Comparison of ENCODE assay signal across 18 mouse cellular contexts in genomic region chr3:115693390-115693789, GRCm38 (mm10). TPM values are rescaled to one million over a fixed set of nuclear protein-coding genes. Genes with fewer than 3 reads are reported as not detected.
A peak's percentile ranks its signal among the peaks of the same experiment; 100 is the strongest.
DNase-seq lines count a peak whose midpoint lies in the region; ATAC-seq and TF ChIP-seq lines count a peak whose summit lies in the region.
"Had no signal": no experiment of that assay in that cellular context is flagged by ENCODE, and none has a peak within 500 bp of the region (broad histone marks: within the 10 kb centered on the region; RNA-seq: fewer than 3 reads in every experiment).

No protein-coding gene starts in this region.

- no peak overlapping the region for H3K4me2 ChIP-seq in neural tube, embryonic 15.5 days
- H3K4me2 ChIP-seq in liver, embryonic 13.5 days: peak overlapping the region; percentile 11; the same call in 1 of the 2 replicates
- H3K4me2 ChIP-seq: forebrain, embryonic 13.5 days; hindbrain, embryonic 15.5 days; midbrain, embryonic 15.5 days had no signal

- no peak overlapping the region for H3K9ac ChIP-seq in heart, adult 2 months (ENCODE audit: low read depth, low read length)
- no peak overlapping the region for H3K9ac ChIP-seq in neural tube, embryonic 15.5 days (replicated peaks)
- no peak overlapping the region for H3K9ac ChIP-seq in liver, embryonic 13.5 days
- H3K9ac ChIP-seq: forebrain, embryonic 13.5 days; hindbrain, embryonic 15.5 days; midbrain, embryonic 15.5 days had no signal

- H3K27ac ChIP-seq in heart, adult 2 months: peak overlapping the region; percentile 71
- H3K27ac ChIP-seq in neural tube, embryonic 15.5 days (replicated peaks): 0 out of 2 replicates have a peak overlapping the region, but pooled peaks have one; percentile 18
- peak overlapping the region; percentile 23 for H3K27ac ChIP-seq in liver, embryonic 13.5 days
- H3K27ac ChIP-seq: forebrain, embryonic 13.5 days; hindbrain, embryonic 15.5 days; midbrain, embryonic 15.5 days had no signal

- DNase-seq in heart, adult 2 months: no peak
- no peak for DNase-seq in heart, postnatal 25 days (ENCODE audit: low spot score)
- DNase-seq in neural tube, embryonic 10.5 days (ENCODE audit: extremely low spot score, low spot score): no peak
- no peak for DNase-seq in liver, embryonic 13.5 days
- DNase-seq in kidney, postnatal 36 days: no peak
- DNase-seq in frontal cortex, adult 2 months (ENCODE audit: extremely low spot score in 1 of 2, low spot score in 1 of 2): no peak
- DNase-seq: cerebellum, postnatal 25 days; gastrocnemius, postnatal 10 days; kidney, adult 8-10 months; lung, adult 2 months; right cerebral cortex, postnatal 25 days; thymus, postnatal 25 days had no signal

- TF ChIP-seq EP300 in heart, adult 2 months (IDR thresholded peaks at IDR 0.05; ENCODE audit: insufficient read depth, low read depth, low read length): no peak

- no peaks in the 10 kb centered on the region for H3K79me2 ChIP-seq in heart, adult 2 months (replicated peaks; ENCODE audit: control insufficient read depth, insufficient read depth, low read length)

- no peak overlapping the region for H3K4me3 ChIP-seq in heart, adult 2 months
- no peak overlapping the region for H3K4me3 ChIP-seq in neural tube, embryonic 15.5 days (replicated peaks)
- no peak overlapping the region for H3K4me3 ChIP-seq in liver, embryonic 13.5 days (replicated peaks)
- H3K4me3 ChIP-seq: forebrain, embryonic 13.5 days; hindbrain, embryonic 15.5 days; midbrain, embryonic 15.5 days had no signal

- intact Hi-C loops in heart, adult 2 months (cut with DNase I): no loop called here
- intact Hi-C loops in heart, postnatal 25 days (cut with DNase I): no loop called here

- TF ChIP-seq POLR2A in heart, adult 2 months (IDR thresholded peaks at IDR 0.05; ENCODE audit: insufficient read depth, low read depth, low read length): no peak

- no peak for TF ChIP-seq CTCF in heart, adult 2 months (IDR thresholded peaks at IDR 0.05)

- H3K36me3 ChIP-seq in heart, adult 2 months (ENCODE audit: control insufficient read depth, insufficient read depth, low read length): peaks cover 10% of the 10 kb centered on the region
- no peaks in the 10 kb centered on the region for H3K36me3 ChIP-seq in neural tube, embryonic 15.5 days
- H3K36me3 ChIP-seq in liver, embryonic 13.5 days: no peaks in the 10 kb centered on the region
- H3K36me3 ChIP-seq: G1E; hindbrain, embryonic 15.5 days; midbrain, embryonic 15.5 days had no signal

- ATAC-seq in neural tube, embryonic 15.5 days (ENCODE audit: low FRiP score): no peak
- ATAC-seq in liver, embryonic 13.5 days (ENCODE audit: low read depth): no peak
- ATAC-seq in neutrophil, adult 5-6 weeks (ENCODE audit: extremely low read depth, insufficient number of reproducible peaks, low FRiP score, poor library complexity, severe bottlenecking): peak; percentile 7; the same call in 1 of the 2 replicates
- ATAC-seq: forebrain, embryonic 13.5 days; midbrain, embryonic 15.5 days had no signal

- WGBS in heart, adult 2 months: 33% methylated on average over 12 of the region's 12 CpGs
- 89% methylated on average over 12 of the region's 12 CpGs for WGBS in neural tube, embryonic 15.5 days
- WGBS in liver, embryonic 13.5 days (ENCODE audit: insufficient replicate concordance): 15% methylated on average over 12 of the region's 12 CpGs

- H3K9me3 ChIP-seq in neural tube, embryonic 15.5 days (replicated peaks): no peaks in the 10 kb centered on the region
- no peaks in the 10 kb centered on the region for H3K9me3 ChIP-seq in liver, embryonic 13.5 days (replicated peaks)
- H3K9me3 ChIP-seq: forebrain, embryonic 13.5 days; G1E; hindbrain, embryonic 15.5 days; midbrain, embryonic 15.5 days had no signal

- peaks cover 10% of the 10 kb centered on the region for H3K4me1 ChIP-seq in heart, adult 2 months (ENCODE audit: control insufficient read depth, insufficient read depth, low read length)
- no peaks in the 10 kb centered on the region for H3K4me1 ChIP-seq in neural tube, embryonic 15.5 days
- peaks cover 9% of the 10 kb centered on the region; the same call in 1 of the 2 replicates for H3K4me1 ChIP-seq in liver, embryonic 13.5 days (replicated peaks)
- H3K4me1 ChIP-seq: hindbrain, embryonic 15.5 days; midbrain, embryonic 15.5 days had no signal

- no peaks in the 10 kb centered on the region for H3K27me3 ChIP-seq in heart, adult 2 months (ENCODE audit: control insufficient read depth, insufficient read depth, low read length)
- no peaks in the 10 kb centered on the region for H3K27me3 ChIP-seq in neural tube, embryonic 15.5 days (replicated peaks)
- H3K27me3 ChIP-seq in liver, embryonic 13.5 days: no peaks in the 10 kb centered on the region
- H3K27me3 ChIP-seq: forebrain, embryonic 13.5 days; hindbrain, embryonic 15.5 days; midbrain, embryonic 15.5 days had no signal

RNA-seq across cellular contexts. Expression of gene S1pr1, which starts 21.5 kb away (rescaled TPM):
- 10 to 100 TPM; 53.8 to 72.1 TPM for total RNA-seq in heart, adult 2 months (2021)
- 67.0 and 90.6 TPM in 2 replicates for polyA plus RNA-seq in heart, adult 2 months (2012; rRNA removed)
- total RNA-seq in heart, postnatal 25 days (2021): 10 to 100 TPM; 50.5 to 51.0 TPM
- 30.5 TPM in 2 replicates for polyA plus RNA-seq in neural tube, embryonic 15.5 days (2015; fragmentation: Nextera tagmentation; extraction: Ambion mirVana)
- polyA plus RNA-seq in liver, embryonic 13.5 days (2015; fragmentation: Nextera tagmentation; extraction: Ambion mirVana): 7.5 and 10.7 TPM in 2 replicates
- 149 and 161 TPM in 2 replicates for total RNA-seq in neutrophil, adult 5-6 weeks (2017)
- 159 and 175 TPM in 2 replicates for polyA plus RNA-seq in frontal cortex, adult 2 months (2012; rRNA removed)

Comparison
In these comparisons a context has a peak if more than half of its experiments do, and no peak if none do; other contexts are left out.
1. H3K27ac ChIP-seq: peak in every context shown above with its lines; median percentile 71 in heart, adult 2 months; 23 in liver, embryonic 13.5 days; 18 in neural tube, embryonic 15.5 days.